Mouse (Mus musculus) limb, embryonic 11.5 days (tissue): Measurements from ENCODE around the gene AU021092. TPM values are rescaled to one million over a fixed set of nuclear protein-coding genes. Genes with fewer than 3 reads are reported as not detected.

Experiments used
- ATAC-seq: fragments of 200-750 bp; cut with Nextera tagmentation; 2 replicates; pipeline ENCODE4 v1.8.0; 2017; ENCODE audit warnings: low read depth; ENCODE audit not compliant: insufficient number of reproducible peaks, low FRiP score, low TSS enrichment
- DNase-seq: peaks from one replicate; pipeline ENCODE4 v3.0.0-alpha.2; 2015; ENCODE audit warnings: low spot score
- H3K27ac ChIP-seq: fragments of 300-500 bp; sonication (generic); replicated peaks from 2 replicates; pipeline ENCODE4 v1.5.1; 2014; ENCODE audit warnings: low read depth, mild to moderate bottlenecking, low read length
- H3K27me3 ChIP-seq: fragments of 300-500 bp; sonication (generic); 2 replicates; pipeline ENCODE4 v1.6.1; 2014; ENCODE audit warnings: mild to moderate bottlenecking, low read length, mixed read lengths; ENCODE audit not compliant: control insufficient read depth, insufficient read depth
- H3K36me3 ChIP-seq: fragments of 300-500 bp; sonication (generic); 2 replicates; pipeline ENCODE4 v1.6.1; 2014; ENCODE audit warnings: mild to moderate bottlenecking, low read length, moderate library complexity, mixed read lengths; ENCODE audit not compliant: control insufficient read depth, insufficient read depth
- H3K4me1 ChIP-seq: fragments of 300-500 bp; sonication (generic); 2 replicates; pipeline ENCODE4 v1.6.1; 2014; ENCODE audit warnings: low read length, mixed read lengths; ENCODE audit not compliant: control insufficient read depth, insufficient read depth
- H3K4me2 ChIP-seq: fragments of 300-500 bp; sonication (generic); 2 replicates; pipeline ENCODE4 v1.6.1; 2014; ENCODE audit warnings: low read depth, mild to moderate bottlenecking, moderate library complexity; ENCODE audit not compliant: severe bottlenecking
- H3K4me3 ChIP-seq: fragments of 300-500 bp; sonication (generic); 2 replicates; pipeline ENCODE4 v1.5.1; 2014; ENCODE audit warnings: low read depth, low read length
- H3K9ac ChIP-seq: fragments of 300-500 bp; sonication (generic); 2 replicates; pipeline ENCODE4 v1.6.1; 2014; ENCODE audit warnings: mild to moderate bottlenecking, low read length
- H3K9me3 ChIP-seq: fragments of 300-500 bp; sonication (generic); 2 replicates; pipeline ENCODE4 v1.6.1; 2016; ENCODE audit warnings: low read length; ENCODE audit not compliant: control insufficient read depth
- WGBS: fragments of 180-500 bp; shearing (Covaris S2); extraction: QIAGEN DNeasy Blood & Tissue Kit; methylation state at CpG from one replicate; pipeline ENCODE4 v1.1.7; 2014; 5-methylcytosine and 5-hydroxymethylcytosine counted together
- microRNA-seq: library from miRNA; unstranded; fragments of <30 nt; microRNA quantifications from one replicate; pipeline ENCODE4, GENCODE M21; 2016
- polyA plus RNA-seq: library from polyadenylated mRNA; unstranded; fragments of >200 nt; fragmentation: Nextera tagmentation; extraction: Ambion mirVana; gene quantifications from 2 replicates; pipeline ENCODE4 v1.2.1, GENCODE M21; 2014

Gene AU021092
- polyA plus RNA-seq, 1 experiment from 2014 or later = 1.6 TPM

DNA sequence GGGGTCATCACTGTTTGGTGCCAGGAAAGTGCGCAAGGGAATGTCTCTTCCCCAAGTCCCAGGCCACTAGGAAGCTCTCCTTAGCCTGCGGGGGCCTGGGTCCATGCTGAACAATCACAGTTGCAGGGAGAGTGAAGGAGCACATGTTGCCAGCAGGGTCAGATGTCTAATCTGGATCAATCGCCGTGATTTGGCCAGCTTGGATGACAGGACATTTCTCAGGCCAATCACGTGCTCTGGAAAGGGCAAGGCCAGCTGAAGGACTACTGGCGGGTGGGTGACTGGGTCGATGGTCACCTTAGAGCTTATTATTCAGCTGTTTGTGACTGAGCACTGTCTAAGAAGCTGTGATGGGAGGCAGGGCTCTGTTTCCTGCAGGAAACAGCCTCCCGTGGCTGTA, 38.0 kb downstream of the AU021092 start:
- Histone ChIP-seq H3K27ac (no peak overlapping the region), H3K27me3 (no peaks in the 10 kb centered on the region), H3K4me3 (no peak overlapping the region), H3K36me3 (no peaks in the 10 kb centered on the region), H3K4me1 (no peaks in the 10 kb centered on the region), H3K4me2 (no peak overlapping the region), H3K9ac (no peak overlapping the region), H3K9me3 (no peaks in the 10 kb centered on the region)
- DNase-seq = no peak
- no peak for ATAC-seq
- WGBS = 65% methylated on average over 8 of the region's 8 CpGs

DNA sequence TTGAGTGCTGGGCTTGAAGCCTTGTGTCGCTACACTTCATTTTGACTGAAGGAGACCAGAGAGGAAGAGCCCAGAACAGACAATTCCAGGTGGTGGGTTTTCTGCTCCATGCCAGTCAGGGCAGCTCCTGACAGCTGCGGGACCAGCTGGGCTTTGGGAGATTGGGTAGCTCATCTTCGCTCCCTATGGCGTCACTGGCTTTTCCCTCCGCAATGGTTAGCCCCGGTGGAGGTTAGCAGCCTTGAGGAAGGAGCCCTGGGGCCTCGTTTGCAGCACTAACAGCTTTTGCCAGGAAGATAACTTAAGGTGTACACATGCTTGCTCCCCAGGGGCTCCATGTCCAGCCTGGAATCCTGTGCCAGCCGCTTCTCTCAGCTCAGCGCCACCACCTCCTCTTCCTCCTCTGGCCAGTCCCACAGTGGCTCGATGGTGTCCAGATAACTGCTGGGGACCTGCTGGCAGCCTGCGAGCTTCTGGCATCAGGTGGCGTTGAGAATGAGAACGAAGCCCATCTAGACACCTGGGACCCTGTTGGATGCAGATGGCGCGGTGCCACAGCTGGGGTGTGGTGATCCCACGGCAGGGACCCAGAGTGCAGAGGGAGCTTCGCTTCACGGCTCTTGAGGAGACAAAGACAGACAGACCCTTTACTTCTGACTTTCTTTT, 38.7 kb downstream of the AU021092 start:
- no peaks in the 10 kb centered on the region for H3K27me3 ChIP-seq
- no peaks in the 10 kb centered on the region for H3K9me3 ChIP-seq
- H3K4me2 ChIP-seq = no peak overlapping the region
- H3K9ac ChIP-seq = no peak overlapping the region
- no peaks in the 10 kb centered on the region for H3K36me3 ChIP-seq
- H3K27ac ChIP-seq = no peak overlapping the region
- no peak for ATAC-seq
- no peaks in the 10 kb centered on the region for H3K4me1 ChIP-seq
- no peak overlapping the region for H3K4me3 ChIP-seq
- no peak for DNase-seq
- 87% methylated on average over 18 of the region's 18 CpGs for WGBS

DNA sequence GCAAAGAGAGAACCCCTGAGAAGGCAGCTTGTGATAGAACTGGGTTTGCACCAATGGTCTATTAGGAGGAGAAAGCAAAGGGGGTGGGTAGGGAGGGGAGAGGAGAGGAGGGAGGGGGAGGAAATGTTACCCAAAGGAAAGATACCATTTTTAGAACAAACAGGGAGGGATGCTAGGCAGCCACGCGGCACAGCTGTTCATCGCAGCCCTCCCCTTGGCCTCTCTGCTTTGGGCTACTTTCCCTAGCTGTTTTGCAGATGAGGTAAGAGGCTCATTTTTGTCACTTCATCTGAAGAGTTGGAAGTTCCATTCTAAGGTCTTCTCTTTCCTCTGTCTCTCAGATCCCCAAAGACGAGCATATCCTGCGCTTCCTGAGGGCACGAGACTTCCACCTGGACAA, 49.5 kb downstream of the AU021092 start:
- Histone ChIP-seq H3K9ac (no peak overlapping the region), H3K9me3 (no peaks in the 10 kb centered on the region), H3K36me3 (no peaks in the 10 kb centered on the region), H3K4me2 (no peak overlapping the region), H3K27me3 (no peaks in the 10 kb centered on the region), H3K4me3 (no peak overlapping the region), H3K27ac (no peak overlapping the region), H3K4me1 (no peaks in the 10 kb centered on the region)
- ATAC-seq = no peak
- DNase-seq = no peak
- 89% methylated on average over 6 of the region's 6 CpGs for WGBS

DNA sequence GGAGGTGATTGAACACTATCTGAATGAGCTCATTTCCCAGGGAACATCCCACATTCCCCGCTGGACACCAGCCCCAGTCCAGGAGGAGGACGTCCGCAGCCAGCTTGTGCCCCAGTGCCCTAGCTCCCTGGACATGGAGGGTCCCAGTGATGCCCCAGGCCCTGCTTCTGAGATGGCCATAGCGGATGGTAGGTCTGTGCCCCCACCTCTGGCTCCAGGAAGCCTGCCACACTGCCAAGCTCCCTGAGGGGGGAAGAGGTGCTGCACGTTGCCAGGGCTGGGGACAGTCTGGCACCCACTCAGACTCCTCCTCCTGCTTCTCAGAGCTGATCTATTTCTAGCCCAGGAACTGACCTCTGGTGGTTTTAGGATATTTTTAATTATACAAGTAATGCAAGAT, 53.3 kb downstream of the AU021092 start:
- no peak for ATAC-seq
- no peak overlapping the region for H3K27ac ChIP-seq
- H3K9me3 ChIP-seq = no peaks in the 10 kb centered on the region
- H3K4me2 ChIP-seq = no peak overlapping the region
- WGBS = 77% methylated on average over 5 of the region's 5 CpGs
- no peak for DNase-seq
- H3K4me1 ChIP-seq = no peaks in the 10 kb centered on the region
- H3K27me3 ChIP-seq = no peaks in the 10 kb centered on the region
- no peaks in the 10 kb centered on the region for H3K36me3 ChIP-seq
- no peak overlapping the region for H3K4me3 ChIP-seq
- no peak overlapping the region for H3K9ac ChIP-seq

DNA sequence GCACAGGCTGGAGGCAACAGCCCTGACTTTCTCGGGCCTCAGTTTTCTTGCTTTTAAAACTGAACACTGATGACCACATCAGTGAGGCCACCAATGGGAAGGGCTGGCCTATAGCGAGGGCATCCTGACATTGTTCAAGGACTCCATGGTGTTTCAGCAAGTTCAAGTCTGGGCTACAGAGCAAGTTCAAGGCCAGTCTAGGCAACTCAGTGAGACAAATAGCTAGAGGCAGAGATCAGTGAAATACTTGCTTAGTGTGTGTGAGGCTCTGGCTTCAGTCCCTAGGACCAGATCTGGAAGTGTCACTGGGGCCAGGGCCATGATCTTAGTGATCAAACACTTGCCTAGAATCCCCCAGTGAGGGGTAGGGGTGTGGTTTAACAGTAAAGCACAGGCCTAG, 54.1 kb downstream of the AU021092 start:
- Histone ChIP-seq H3K27ac (no peak overlapping the region), H3K4me3 (no peak overlapping the region), H3K4me1 (no peaks in the 10 kb centered on the region), H3K36me3 (no peaks in the 10 kb centered on the region), H3K4me2 (no peak overlapping the region), H3K9ac (no peak overlapping the region), H3K9me3 (no peaks in the 10 kb centered on the region), H3K27me3 (no peaks in the 10 kb centered on the region)
- no peak for ATAC-seq
- 86% methylated on average over 2 of the region's 2 CpGs for WGBS
- DNase-seq = no peak

DNA sequence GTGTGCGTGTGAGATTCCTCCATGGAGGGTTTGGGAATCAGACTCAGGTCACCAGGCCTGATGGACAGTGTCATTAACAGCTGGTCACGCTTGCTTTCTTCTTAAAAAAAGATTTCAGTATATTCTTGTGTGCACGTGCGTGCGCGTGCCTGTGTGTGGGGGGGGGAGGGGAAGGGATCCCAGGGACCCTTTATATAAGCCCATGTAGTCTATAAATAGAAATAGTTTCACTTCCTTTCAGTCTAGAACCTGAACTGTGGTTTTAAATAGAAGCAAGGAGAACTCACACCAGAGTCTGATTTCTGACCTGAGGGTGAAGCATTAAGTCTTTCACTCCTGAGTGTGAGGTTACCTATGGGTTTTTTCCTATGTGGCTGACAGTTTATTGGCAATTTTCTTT, 57.8 kb downstream of the AU021092 start:
- no peak overlapping the region for H3K4me3 ChIP-seq
- H3K4me2 ChIP-seq = no peak overlapping the region
- ATAC-seq (no peak), DNase-seq (no peak)
- H3K4me1 ChIP-seq = no peaks in the 10 kb centered on the region
- H3K9ac ChIP-seq = no peak overlapping the region
- no peaks in the 10 kb centered on the region for H3K9me3 ChIP-seq
- H3K27me3 ChIP-seq = no peaks in the 10 kb centered on the region
- 88% methylated on average over 6 of the region's 6 CpGs for WGBS
- no peaks in the 10 kb centered on the region for H3K36me3 ChIP-seq
- no peak overlapping the region for H3K27ac ChIP-seq

Small RNA genes lying within 50 kb of the gene (microRNA-seq; reads per million reads assigned to microRNA genes)
- gene Gm23689 (not detected), gene Gm26095 (not detected), gene Mir6364 (not detected)

Other genes with a start within 250 kb of the AU021092 start
- not detected in 2 replicates for gene Sept12, start 224.4 kb downstream of the AU021092 start, polyA plus RNA-seq
- 0.76 and 3.4 TPM in 2 replicates for gene Smim22, start 215.0 kb downstream of the AU021092 start, polyA plus RNA-seq
- 67.7 and 70.8 TPM in 2 replicates for gene Rogdi, start 208.7 kb downstream of the AU021092 start, polyA plus RNA-seq
- 122 and 148 TPM in 2 replicates for gene Glyr1, start 172.4 kb downstream of the AU021092 start, polyA plus RNA-seq
- gene Ubn1, start 172.2 kb downstream of the AU021092 start, polyA plus RNA-seq = 25.1 and 25.9 TPM in 2 replicates
- 1.6 and 1.7 TPM in 2 replicates for gene Ppl, start 89.9 kb downstream of the AU021092 start, polyA plus RNA-seq
- not detected in 2 replicates for gene Sec14l5, start 75.2 kb downstream of the AU021092 start, polyA plus RNA-seq
- 16.6 and 16.9 TPM in 2 replicates for gene Nagpa, start 18.3 kb downstream of the AU021092 start, polyA plus RNA-seq
- 24.7 and 26.1 TPM in 2 replicates for gene Alg1, start 11.3 kb upstream of the AU021092 start, polyA plus RNA-seq
- gene Eef2kmt, start 33.7 kb upstream of the AU021092 start, polyA plus RNA-seq = 14.5 and 15.8 TPM in 2 replicates